Comparison of ENCODE assay signal across 11 mouse cellular contexts in genomic region chr7:63907778-63908495, GRCm38 (mm10). TPM values are rescaled to one million over a fixed set of nuclear protein-coding genes. Genes with fewer than 3 reads are reported as not detected.
DNase-seq lines count a peak whose midpoint lies in the region; ATAC-seq and TF ChIP-seq lines count a peak whose summit lies in the region.
"Had no signal": no experiment of that assay in that cellular context is flagged by ENCODE, and none has a peak within 500 bp of the region (broad histone marks: within the 10 kb centered on the region; RNA-seq: fewer than 3 reads in every experiment).

No protein-coding gene starts in this region.

- TF ChIP-seq CTCF in gastrocnemius, adult 2 months (IDR thresholded peaks at IDR 0.05) = no peak
- TF ChIP-seq CTCF in intestine, postnatal 0 days (IDR thresholded peaks at IDR 0.05; ENCODE audit: low read depth) = no peak

- H3K36me3 ChIP-seq in midbrain, embryonic 10.5 days = no peaks in the 10 kb centered on the region
- H3K36me3 ChIP-seq in midbrain, embryonic 11.5 days (ENCODE audit: control insufficient read depth, insufficient read depth, low read length) = no peaks in the 10 kb centered on the region
- H3K36me3 ChIP-seq in intestine, postnatal 0 days (ENCODE audit: control insufficient read depth, insufficient read depth) = no peaks in the 10 kb centered on the region
- H3K36me3 ChIP-seq in stomach, embryonic 15.5 days = 0 out of 2 replicates have a peak, but pooled peaks cover 2% of the 10 kb centered on the region

- ATAC-seq in midbrain, embryonic 11.5 days (ENCODE audit: low FRiP score) = no peak
- ATAC-seq in intestine, postnatal 0 days = no peak
- ATAC-seq in stomach, embryonic 15.5 days (ENCODE audit: insufficient read depth, low FRiP score, low read depth) = no peak

- peak overlapping the region; percentile 98 for H3K27ac ChIP-seq in gastrocnemius, adult 2 months
- peak overlapping the region; percentile 38; the same call in 1 of the 2 replicates for H3K27ac ChIP-seq in midbrain, embryonic 10.5 days (replicated peaks)
- no peak overlapping the region for H3K27ac ChIP-seq in midbrain, embryonic 11.5 days (ENCODE audit: low read depth, low read length)
- H3K27ac ChIP-seq in intestine, postnatal 0 days (ENCODE audit: low read depth, low read length) = peak overlapping the region; percentile 31
- peak overlapping the region; percentile 63; the same call in 1 of the 2 replicates for H3K27ac ChIP-seq in stomach, embryonic 15.5 days

- no peaks in the 10 kb centered on the region for H3K9me3 ChIP-seq in midbrain, embryonic 10.5 days (replicated peaks)
- H3K9me3 ChIP-seq in midbrain, embryonic 11.5 days (ENCODE audit: control insufficient read depth, low read length) = no peaks in the 10 kb centered on the region
- no peaks in the 10 kb centered on the region for H3K9me3 ChIP-seq in intestine, postnatal 0 days (ENCODE audit: control insufficient read depth)
- H3K9me3 ChIP-seq in stomach, embryonic 15.5 days = no peaks in the 10 kb centered on the region

- peak overlapping the region; percentile 34 for H3K4me3 ChIP-seq in gastrocnemius, adult 2 months
- H3K4me3 ChIP-seq in midbrain, embryonic 10.5 days = no peak overlapping the region
- no peak overlapping the region for H3K4me3 ChIP-seq in midbrain, embryonic 11.5 days (ENCODE audit: low read depth, low read length)
- H3K4me3 ChIP-seq in intestine, postnatal 0 days (ENCODE audit: low read depth, low read length) = no peak overlapping the region
- no peak overlapping the region for H3K4me3 ChIP-seq in stomach, embryonic 15.5 days (replicated peaks)
- H3K4me3 ChIP-seq: myocyte had no signal

- no peaks in the 10 kb centered on the region for H3K27me3 ChIP-seq in midbrain, embryonic 10.5 days (ENCODE audit: low read depth, poor library complexity, severe bottlenecking)
- H3K27me3 ChIP-seq in midbrain, embryonic 11.5 days (ENCODE audit: control insufficient read depth, insufficient read depth, low read length) = no peaks in the 10 kb centered on the region
- H3K27me3 ChIP-seq in intestine, postnatal 0 days (replicated peaks; ENCODE audit: control insufficient read depth, insufficient read depth, low read length) = no peaks in the 10 kb centered on the region
- no peaks in the 10 kb centered on the region for H3K27me3 ChIP-seq in stomach, embryonic 15.5 days (replicated peaks)

- no peak overlapping the region for H3K4me2 ChIP-seq in midbrain, embryonic 11.5 days
- no peak overlapping the region for H3K4me2 ChIP-seq in intestine, postnatal 0 days (replicated peaks; ENCODE audit: low read depth)
- H3K4me2 ChIP-seq in stomach, embryonic 15.5 days = no peak overlapping the region

- WGBS in midbrain, embryonic 10.5 days = 84% methylated on average over 5 of the region's 5 CpGs
- 85% methylated on average over 5 of the region's 5 CpGs for WGBS in midbrain, embryonic 11.5 days
- WGBS in intestine, postnatal 0 days = 80% methylated on average over 5 of the region's 5 CpGs
- WGBS in stomach, embryonic 15.5 days = 72% methylated on average over 5 of the region's 5 CpGs

- no peak for DNase-seq in gastrocnemius, adult 2 months
- no peak for DNase-seq in gastrocnemius, postnatal 4 days (ENCODE audit: low spot score in 2 of 2)
- no peak for DNase-seq in midbrain, embryonic 10.5 days (ENCODE audit: low spot score)
- DNase-seq in midbrain, embryonic 11.5 days (ENCODE audit: low spot score, missing footprints) = no peak
- DNase-seq in embryo, embryonic 9.5 days (ENCODE audit: extremely low spot score) = no peak
- DNase-seq in B cell, adult 2 months = no peak
- DNase-seq: kidney, adult 11 months had no signal

- no peak overlapping the region for H3K9ac ChIP-seq in midbrain, embryonic 11.5 days (ENCODE audit: low read length)
- H3K9ac ChIP-seq in intestine, postnatal 0 days (ENCODE audit: low read depth, low read length) = no peak overlapping the region
- no peak overlapping the region for H3K9ac ChIP-seq in stomach, embryonic 15.5 days

- H3K4me1 ChIP-seq in midbrain, embryonic 10.5 days = peaks cover 55% of the 10 kb centered on the region
- peaks cover 29% of the 10 kb centered on the region for H3K4me1 ChIP-seq in midbrain, embryonic 11.5 days (ENCODE audit: control insufficient read depth, insufficient read depth, low read length)
- peaks cover 16% of the 10 kb centered on the region for H3K4me1 ChIP-seq in intestine, postnatal 0 days (replicated peaks; ENCODE audit: control insufficient read depth, insufficient read depth, low read length)
- H3K4me1 ChIP-seq in stomach, embryonic 15.5 days = peaks cover 47% of the 10 kb centered on the region

- intact Hi-C loops in gastrocnemius, adult 2 months (cut with DNase I) = no loop called here

RNA-seq across cellular contexts. Expression of gene E030018B13Rik, which starts 8.7 kb away (rescaled TPM):
- total RNA-seq in gastrocnemius, adult 2 months (2021) = under 1 TPM in 1 of 2 experiments, not detected in 1; 0.22 TPM
- total RNA-seq in gastrocnemius, postnatal 4 days (2021) = not detected
- polyA plus RNA-seq in midbrain, embryonic 10.5 days (2016; fragmentation: Nextera tagmentation; extraction: Ambion mirVana) = not detected in 2 replicates
- polyA plus RNA-seq in midbrain, embryonic 11.5 days (2014; fragmentation: Nextera tagmentation; extraction: Ambion mirVana) = 0.14 TPM in 1 of 2 replicates, not detected in the other
- polyA plus RNA-seq in intestine, postnatal 0 days (2015; fragmentation: Nextera tagmentation; extraction: Ambion mirVana) = not detected in 2 replicates
- polyA plus RNA-seq in stomach, embryonic 15.5 days (2015; fragmentation: Nextera tagmentation; extraction: Ambion mirVana) = 0.17 TPM in 1 of 2 replicates, not detected in the other
- polyA plus RNA-seq: brain, embryonic 14.5 days had no signal

RNA-seq across cellular contexts. Expression of gene Klf13, which starts 30.8 kb away (rescaled TPM):
- 10 to 100 TPM; 56.6 to 59.6 TPM for total RNA-seq in gastrocnemius, adult 2 months (2021)
- 10 to 100 TPM; 41.3 to 46.0 TPM for total RNA-seq in gastrocnemius, postnatal 4 days (2021)
- 29.6 and 34.1 TPM in 2 replicates for polyA plus RNA-seq in midbrain, embryonic 10.5 days (2016; fragmentation: Nextera tagmentation; extraction: Ambion mirVana)
- polyA plus RNA-seq in midbrain, embryonic 11.5 days (2014; fragmentation: Nextera tagmentation; extraction: Ambion mirVana) = 31.5 and 32.0 TPM in 2 replicates
- 19.3 and 24.5 TPM in 2 replicates for polyA plus RNA-seq in intestine, postnatal 0 days (2015; fragmentation: Nextera tagmentation; extraction: Ambion mirVana)
- polyA plus RNA-seq in stomach, embryonic 15.5 days (2015; fragmentation: Nextera tagmentation; extraction: Ambion mirVana) = 31.0 and 32.3 TPM in 2 replicates
